In genomic region chr17:56464345-56464744, GRCm38 (mm10) we compare ENCODE assay signal across 39 mouse cellular contexts. TPM values are rescaled to one million over a fixed set of nuclear protein-coding genes. Genes with fewer than 3 reads are reported as not detected.
DNase-seq lines count a peak whose midpoint lies in the region; ATAC-seq and TF ChIP-seq lines count a peak whose summit lies in the region.
"Had no signal": no experiment of that assay in that cellular context is flagged by ENCODE, and none has a peak within 500 bp of the region (broad histone marks: within the 10 kb centered on the region; RNA-seq: fewer than 3 reads in every experiment).

No protein-coding gene starts in this region.

- no peaks in the 10 kb centered on the region; the same call in 1 of the 2 replicates for H3K79me2 ChIP-seq in CH12.LX (replicated peaks; ENCODE audit: control insufficient read depth, extremely low read depth, insufficient read depth, poor library complexity, severe bottlenecking)

- H3K9me3 ChIP-seq in hindbrain, embryonic 13.5 days = no peaks in the 10 kb centered on the region
- no peaks in the 10 kb centered on the region for H3K9me3 ChIP-seq in hindbrain, embryonic 11.5 days (ENCODE audit: control insufficient read depth, low read length)
- H3K9me3 ChIP-seq in CH12.LX (replicated peaks; ENCODE audit: low read length) = peaks cover 10% of the 10 kb centered on the region
- H3K9me3 ChIP-seq in limb, embryonic 12.5 days = no peaks in the 10 kb centered on the region
- H3K9me3 ChIP-seq: hindbrain, embryonic 15.5 days had no signal

- TF ChIP-seq RAD21 in CH12.LX (IDR thresholded peaks at IDR 0.05; ENCODE audit: low read depth, low read length) = no peak

- H3K4me1 ChIP-seq in hindbrain, embryonic 13.5 days (replicated peaks) = peaks cover 99% of the 10 kb centered on the region
- H3K4me1 ChIP-seq in hindbrain, embryonic 11.5 days (replicated peaks; ENCODE audit: control insufficient read depth, insufficient read depth, low read length) = peaks cover 29% of the 10 kb centered on the region
- peaks cover 0 to 4% of the 10 kb centered on the region in 2 experiments; a peak in 2 of 4 replicates for H3K4me1 ChIP-seq in CH12.LX (ENCODE audit: control insufficient read depth in 1 of 2, insufficient read depth in 2 of 2)
- peaks cover 61% of the 10 kb centered on the region for H3K4me1 ChIP-seq in limb, embryonic 12.5 days (replicated peaks)

- 0 out of 2 replicates have a peak overlapping the region, but pooled peaks have one; percentile 91 for H3K27ac ChIP-seq in hindbrain, embryonic 13.5 days
- H3K27ac ChIP-seq in hindbrain, embryonic 11.5 days (ENCODE audit: low read depth, low read length) = no peak overlapping the region
- H3K27ac ChIP-seq in CH12.LX (ENCODE audit: insufficient read depth, low read depth) = no peak overlapping the region
- 0 out of 2 replicates have a peak overlapping the region, but pooled peaks have one; percentile 50 for H3K27ac ChIP-seq in limb, embryonic 12.5 days
- H3K27ac ChIP-seq: heart, adult 2 months; hindbrain, embryonic 15.5 days; liver, embryonic 13.5 days; stomach, postnatal 0 days had no signal

- in situ Hi-C loops in CH12.LX (cut with MboI; ENCODE audit: low pct_ligation_motif_present, low pct_unique_long_range_greater_than_20kb, low sequenced_read_pairs) = no loop called here

- WGBS in hindbrain, embryonic 13.5 days = 90% methylated on average over 2 of the region's 2 CpGs
- 96% methylated on average over 2 of the region's 2 CpGs for whole genome bisulfite sequencing in hindbrain, embryonic 11.5 days
- 81% methylated on average over 2 of the region's 2 CpGs for WGBS in limb, embryonic 12.5 days

- no peak for TF ChIP-seq EP300 in CH12.LX (IDR thresholded peaks at IDR 0.05; ENCODE audit: low read length)

- H3K36me3 ChIP-seq in hindbrain, embryonic 13.5 days = peaks cover 8% of the 10 kb centered on the region; the same call in 1 of the 2 replicates
- no peaks in the 10 kb centered on the region for H3K36me3 ChIP-seq in hindbrain, embryonic 11.5 days (ENCODE audit: control insufficient read depth, insufficient read depth, low read length)
- H3K36me3 ChIP-seq in CH12.LX (replicated peaks in 1 of 2; ENCODE audit: control insufficient read depth in 1 of 2, insufficient read depth in 1 of 2, low read length in 1 of 2) = peaks cover 0 to 23% of the 10 kb centered on the region in 2 experiments
- peaks cover 10% of the 10 kb centered on the region; the same call in 1 of the 2 replicates for H3K36me3 ChIP-seq in limb, embryonic 12.5 days
- H3K36me3 ChIP-seq: hindbrain, embryonic 15.5 days; liver, embryonic 13.5 days had no signal

- TF ChIP-seq POLR2A in CH12.LX (IDR thresholded peaks at IDR 0.05; ENCODE audit: low read depth, low read length) = no peak

- H3K4me2 ChIP-seq in hindbrain, embryonic 13.5 days = no peak overlapping the region
- H3K4me2 ChIP-seq in hindbrain, embryonic 11.5 days (replicated peaks; ENCODE audit: low read depth, low read length) = no peak overlapping the region
- H3K4me2 ChIP-seq in CH12.LX (ENCODE audit: insufficient read depth, low read depth, poor library complexity, severe bottlenecking) = no peak overlapping the region
- H3K4me2 ChIP-seq in limb, embryonic 12.5 days = no peak overlapping the region
- H3K4me2 ChIP-seq: heart, embryonic 12.5 days; hindbrain, embryonic 15.5 days; liver, embryonic 13.5 days; midbrain, embryonic 11.5 days had no signal

- no peak for DNase-seq in hindbrain, embryonic 11.5 days (ENCODE audit: low spot score)
- DNase-seq in CH12.LX (ENCODE audit: extremely low read depth) (no peak), adipocyte (ENCODE audit: low spot score) (peak; percentile 36)
- no peak for DNase-seq in thymus, adult 18-20 months
- no peak for DNase-seq in left cerebral cortex, adult 18-20 months (ENCODE audit: low spot score in 2 of 2)
- DNase-seq: adrenal gland, postnatal 10 days; cerebellum, adult 8-10 months; heart, adult 2 months; heart, postnatal 4 days; kidney, adult 11 months; layer of hippocampus, postnatal 36 days; liver, embryonic 13.5 days; lung, postnatal 36 days; spleen, adult 18-20 months; thymus, adult 2 months; thymus, postnatal 4 days had no signal

- no peak for ATAC-seq in hindbrain, embryonic 13.5 days (ENCODE audit: low FRiP score)
- ATAC-seq in hindbrain, embryonic 11.5 days (ENCODE audit: low FRiP score) = no peak
- ATAC-seq in limb, embryonic 12.5 days (ENCODE audit: insufficient number of reproducible peaks, insufficient read depth, low FRiP score, low TSS enrichment, low read depth) = no peak
- ATAC-seq: activated CD4-positive, CD25-positive, alpha-beta regulatory T cell, adult 4 months; CD4-positive, CD25-positive, alpha-beta regulatory T cell, adult 4 months; inflammation-experienced regulatory T-cells, adult 6 months; midbrain, embryonic 16.5 days had no signal

- H3K4me3 ChIP-seq in hindbrain, embryonic 13.5 days = no peak overlapping the region
- H3K4me3 ChIP-seq in hindbrain, embryonic 11.5 days (ENCODE audit: low read depth, low read length) = no peak overlapping the region
- H3K4me3 ChIP-seq in CH12.LX (replicated peaks in 1 of 3; ENCODE audit: low read depth in 2 of 3, low read length in 2 of 3, poor library complexity in 1 of 3) = no peak overlapping the region
- no peak overlapping the region for H3K4me3 ChIP-seq in limb, embryonic 12.5 days (replicated peaks)
- H3K4me3 ChIP-seq: erythroblast, embryonic 14.5 days; heart, adult 2 months; heart, embryonic 12.5 days; hindbrain, embryonic 15.5 days; liver, embryonic 13.5 days had no signal

- TF ChIP-seq CTCF in CH12.LX (conservative IDR thresholded peaks at IDR 0.05 in 1 of 2, IDR thresholded peaks at IDR 0.05 in 1 of 2; ENCODE audit: low read depth in 2 of 2, low read length in 2 of 2) = no peak

- dilution Hi-C loops in CH12.LX (cut with MboI; ENCODE audit: extremely low pct_ligation_motif_present, extremely low pct_unique_long_range_greater_than_20kb, low sequenced_read_pairs) = no loop called here

- H3K27me3 ChIP-seq in hindbrain, embryonic 13.5 days = no peaks in the 10 kb centered on the region
- H3K27me3 ChIP-seq in hindbrain, embryonic 11.5 days (ENCODE audit: control insufficient read depth, insufficient read depth, low read length) = no peaks in the 10 kb centered on the region
- H3K27me3 ChIP-seq in CH12.LX (replicated peaks) = peaks cover 6% of the 10 kb centered on the region
- no peaks in the 10 kb centered on the region; the same call in 1 of the 2 replicates for H3K27me3 ChIP-seq in limb, embryonic 12.5 days
- H3K27me3 ChIP-seq: heart, embryonic 12.5 days; hindbrain, embryonic 15.5 days had no signal

- no peak overlapping the region for H3K9ac ChIP-seq in hindbrain, embryonic 13.5 days
- no peak overlapping the region for H3K9ac ChIP-seq in hindbrain, embryonic 11.5 days (ENCODE audit: low read depth, low read length)
- H3K9ac ChIP-seq in CH12.LX (ENCODE audit: insufficient read depth, low read depth) = no peak overlapping the region
- no peak overlapping the region for H3K9ac ChIP-seq in limb, embryonic 12.5 days (replicated peaks)
- H3K9ac ChIP-seq: heart, embryonic 12.5 days; hindbrain, embryonic 15.5 days; liver, embryonic 13.5 days had no signal

TF ChIP-seq in CH12.LX, 34 proteins besides CTCF, POLR2A, EP300 and RAD21:
- no peak for TF ChIP-seq USF2 (conservative IDR thresholded peaks at IDR 0.05; ENCODE audit: low read depth, low read length)
- peak; percentile 59; the same call in 1 of the 2 replicates for TF ChIP-seq ZKSCAN1 (IDR thresholded peaks at IDR 0.05; ENCODE audit: borderline replicate concordance, low read depth, low read length)

RNA-seq across cellular contexts. Expression of gene Ptprs, which starts 11.9 kb away (rescaled TPM):
- polyA plus RNA-seq in hindbrain, embryonic 13.5 days (2015; fragmentation: Nextera tagmentation; extraction: Ambion mirVana) = 273 TPM in 2 replicates
- 142 and 156 TPM in 2 replicates for polyA plus RNA-seq in hindbrain, embryonic 11.5 days (2014; fragmentation: Nextera tagmentation; extraction: Ambion mirVana)
- total RNA-seq in CH12.LX (2012; rRNA removed) = 31.6 and 41.1 TPM in 2 replicates
- 10.4 and 11.3 TPM in 2 replicates for total RNA-seq in CH12.LX (2014; rRNA removed)
- polyA plus RNA-seq in CH12.LX (2012; ENCODE audit: insufficient read length, low read depth) = 20.7 and 27.0 TPM in 2 replicates
- 113 and 126 TPM in 2 replicates for polyA plus RNA-seq in limb, embryonic 12.5 days (2016; fragmentation: Nextera tagmentation; extraction: Ambion mirVana)
- total RNA-seq in left cerebral cortex, adult 18-20 months (2021) = 100 to 1,000 TPM; 588 to 594 TPM

RNA-seq across cellular contexts. Expression of gene Znrf4, which starts 47.9 kb away (rescaled TPM):
- polyA plus RNA-seq in hindbrain, embryonic 13.5 days (2015; fragmentation: Nextera tagmentation; extraction: Ambion mirVana) = not detected in 2 replicates
- not detected in 2 replicates for polyA plus RNA-seq in hindbrain, embryonic 11.5 days (2014; fragmentation: Nextera tagmentation; extraction: Ambion mirVana)
- total RNA-seq in CH12.LX (2012; rRNA removed) (not detected in 2 replicates), CH12.LX (2014; rRNA removed) (not detected in 2 replicates)
- polyA plus RNA-seq in CH12.LX (2012; ENCODE audit: insufficient read length, low read depth) = not detected in 2 replicates
- not detected in 2 replicates for polyA plus RNA-seq in limb, embryonic 12.5 days (2016; fragmentation: Nextera tagmentation; extraction: Ambion mirVana)
- not detected for total RNA-seq in left cerebral cortex, adult 18-20 months (2021)
- total RNA-seq: adrenal gland, postnatal 10 days; gastrocnemius, adult 18-20 months; gastrocnemius, postnatal 4 days; heart, adult 2 months; heart, postnatal 4 days; layer of hippocampus, postnatal 36 days; left cerebral cortex, postnatal 10 days; megakaryocyte, adult 5-6 weeks; neutrophil, adult 5-6 weeks had no signal
- polyA plus RNA-seq: activated CD4-positive, CD25-positive, alpha-beta regulatory T cell, adult 4 months; CD4-positive, CD25-positive, alpha-beta regulatory T cell, adult 4 months; embryonic facial prominence, embryonic 11.5 days; erythroblast, embryonic 14.5 days; forebrain, embryonic 11.5 days; frontal cortex, adult 2 months; heart, embryonic 12.5 days; heart, postnatal 0 days; inflammation-experienced regulatory T-cells, adult 6 months; kidney, embryonic 14.5 days; limb, embryonic 14.5 days; liver, embryonic 13.5 days; midbrain, embryonic 11.5 days; midbrain, embryonic 16.5 days; neural tube, embryonic 11.5 days; stomach, postnatal 0 days had no signal

Comparison
In these comparisons a context has a peak if more than half of its experiments do, and no peak if none do; other contexts are left out.
1. H3K27ac ChIP-seq: peak in hindbrain, embryonic 13.5 days (single experiment) and limb, embryonic 12.5 days (single experiment); none in hindbrain, embryonic 11.5 days (single experiment) and CH12.LX (single experiment).